Mouse (Mus musculus) thymus, adult 2 months (tissue): Measurements from ENCODE around the gene Slc6a17. TPM values are rescaled to one million over a fixed set of nuclear protein-coding genes. Genes with fewer than 3 reads are reported as not detected.
A peak's percentile ranks its signal among the peaks of the same experiment; 100 is the strongest.

Experiments used
- DNase-seq: peaks from one replicate; pipeline ENCODE4 v3.0.0; 2021
- H3K27ac ChIP-seq: fragments of 200-500 bp; 2 replicates; pipeline ENCODE4 v1.5.1; 2012; ENCODE audit warnings: low read length, control low read depth; ENCODE audit not compliant: control insufficient read depth, insufficient read depth
- H3K27me3 ChIP-seq: fragments of 200-500 bp; 2 replicates; pipeline ENCODE4 v1.6.1; 2012; ENCODE audit warnings: mild to moderate bottlenecking, low read length, moderate library complexity, mixed read lengths; ENCODE audit not compliant: control insufficient read depth, insufficient read depth
- H3K36me3 ChIP-seq: fragments of 200-500 bp; 2 replicates; pipeline ENCODE4 v1.6.1; 2012; ENCODE audit warnings: mild to moderate bottlenecking, low read length, moderate library complexity; ENCODE audit not compliant: control insufficient read depth, insufficient read depth
- H3K4me1 ChIP-seq: fragments of 200-500 bp; replicated peaks from 2 replicates; pipeline ENCODE4 v1.6.1; 2012; ENCODE audit warnings: low read length; ENCODE audit not compliant: control insufficient read depth, insufficient read depth
- H3K4me3 ChIP-seq: fragments of 200-500 bp; 2 replicates; pipeline ENCODE4 v1.5.1; 2012; ENCODE audit warnings: mild to moderate bottlenecking, low read length, control low read depth, moderate library complexity; ENCODE audit not compliant: control insufficient read depth, insufficient read depth
- CTCF ChIP-seq: fragments of 200-500 bp; IDR thresholded peaks from 2 replicates; pipeline ENCODE4 v1.5.1; 2012; ENCODE audit warnings: mild to moderate bottlenecking, control low read depth, low read length, moderate library complexity, borderline replicate concordance; ENCODE audit not compliant: control insufficient read depth, poor library complexity, insufficient read depth; ENCODE audit errors: extremely low read depth
- POLR2A ChIP-seq: fragments of 200-500 bp; IDR thresholded peaks from 2 replicates; pipeline ENCODE4 v1.6.1; 2012; ENCODE audit warnings: mild to moderate bottlenecking, low read length, control low read depth, moderate library complexity; ENCODE audit not compliant: control insufficient read depth, poor library complexity, insufficient read depth; ENCODE audit errors: extremely low read depth
- WGBS: fragments of 180-500 bp; shearing (Covaris S2); methylation state at CpG from one replicate; pipeline ENCODE4 v1.1.7; 2018; 5-methylcytosine and 5-hydroxymethylcytosine counted together
- polyA plus RNA-seq: library from polyadenylated mRNA; depleted of rRNA; stranded (reverse); fragments of >200 nt; gene quantifications from 2 replicates; pipeline ENCODE4 v1.2.3, GENCODE M21; 2012; rRNA removed

The Slc6a17 gene
- polyA plus RNA-seq = 0.46 and 0.53 TPM in 2 replicates

DNA sequence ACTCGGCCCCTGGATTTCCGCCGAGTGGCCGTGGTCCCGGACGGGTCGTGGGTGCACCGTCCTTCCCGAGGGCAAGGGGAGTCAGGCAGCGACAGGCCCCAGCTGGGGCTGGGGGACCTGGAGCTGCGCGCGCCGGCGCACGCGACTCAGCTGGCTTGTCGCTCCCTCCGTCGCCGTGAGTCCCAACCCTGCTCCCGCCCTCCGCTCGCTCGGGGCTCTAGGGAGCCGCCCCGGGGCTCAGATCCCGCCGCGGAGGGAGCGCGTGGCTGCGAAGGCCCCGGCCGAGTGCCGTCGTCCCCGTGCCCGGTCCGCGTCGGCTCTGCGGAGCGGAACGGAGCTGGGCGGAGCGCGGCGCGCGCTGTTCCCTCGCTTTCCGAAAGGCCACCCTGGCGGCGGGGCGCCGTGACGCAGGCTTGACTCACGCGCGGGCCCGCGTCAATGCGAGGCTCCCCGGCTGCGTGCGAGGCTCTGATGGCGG is at the start of gene Slc6a17:
Gene Slc6a17 (minus strand): TSS at position 388 of the 478 bp plus-strand sequence.
- DNase-seq = no peak
- H3K4me3 ChIP-seq = no peak within 1 kb of the TSS
- no peaks in the 10 kb centered on the region for H3K36me3 ChIP-seq
- WGBS = 1% methylated on average over 68 of the region's 68 CpGs
- no peaks in the 10 kb centered on the region for H3K4me1 ChIP-seq
- TF ChIP-seq POLR2A (no peak), CTCF (no peak)
- no peak within 1 kb of the TSS for H3K27ac ChIP-seq
- peaks cover 10% of the 10 kb centered on the region; the same call in 1 of the 2 replicates for H3K27me3 ChIP-seq

DNA sequence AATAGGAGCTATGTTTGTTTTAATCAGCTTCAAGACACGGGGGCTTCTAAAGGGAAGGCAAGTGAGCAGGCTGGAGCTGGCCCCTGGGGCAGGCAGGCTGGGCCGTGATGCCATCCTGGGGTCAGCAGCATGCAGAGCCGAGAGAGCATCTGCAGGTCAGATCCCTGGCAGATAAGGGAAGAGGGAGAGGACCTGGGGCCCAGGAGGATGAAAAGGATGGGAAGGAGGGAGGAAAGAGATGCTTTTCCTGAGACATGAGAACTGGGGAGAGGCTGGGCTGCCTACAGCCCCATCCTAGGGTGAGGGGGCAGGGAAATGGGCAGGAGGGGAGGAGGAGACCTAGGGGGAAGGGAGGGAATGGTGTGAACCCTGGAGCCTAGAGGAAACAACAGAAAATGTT is 47.5 kb upstream of the Slc6a17 start:
- no peaks in the 10 kb centered on the region for H3K4me1 ChIP-seq
- 77% methylated on average over 3 of the region's 3 CpGs for WGBS
- TF ChIP-seq CTCF (no peak), POLR2A (no peak)
- no peaks in the 10 kb centered on the region for H3K36me3 ChIP-seq
- no peaks in the 10 kb centered on the region for H3K27me3 ChIP-seq
- no peak overlapping the region for H3K4me3 ChIP-seq
- DNase-seq = no peak
- no peak overlapping the region for H3K27ac ChIP-seq

DNA sequence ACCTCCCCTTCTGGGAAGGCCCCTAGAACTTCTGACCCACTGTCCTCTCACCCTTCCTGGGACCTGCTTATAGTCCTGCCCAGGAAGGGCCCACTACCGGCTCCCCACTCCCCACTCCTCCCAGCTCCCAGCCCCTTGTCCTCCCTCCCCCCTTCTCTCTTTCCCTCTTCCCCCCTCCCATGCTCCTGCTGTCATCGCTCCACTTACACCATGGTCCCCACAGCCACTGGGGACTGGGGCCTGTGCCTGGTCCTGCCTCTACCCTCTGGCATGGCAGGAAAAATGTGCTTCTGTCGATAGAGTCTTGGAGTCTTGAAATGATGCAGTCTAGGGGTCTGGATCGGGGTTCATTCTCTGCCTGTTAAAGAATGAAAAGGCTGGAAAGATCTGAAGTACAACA is 46.1 kb upstream of the Slc6a17 start:
- TF ChIP-seq POLR2A (no peak), CTCF (no peak)
- H3K27me3 ChIP-seq = no peaks in the 10 kb centered on the region
- DNase-seq = no peak
- H3K4me3 ChIP-seq = no peak overlapping the region
- WGBS = 82% methylated on average over 4 of the region's 4 CpGs
- no peaks in the 10 kb centered on the region for H3K36me3 ChIP-seq
- H3K27ac ChIP-seq = no peak overlapping the region
- H3K4me1 ChIP-seq = no peaks in the 10 kb centered on the region

DNA sequence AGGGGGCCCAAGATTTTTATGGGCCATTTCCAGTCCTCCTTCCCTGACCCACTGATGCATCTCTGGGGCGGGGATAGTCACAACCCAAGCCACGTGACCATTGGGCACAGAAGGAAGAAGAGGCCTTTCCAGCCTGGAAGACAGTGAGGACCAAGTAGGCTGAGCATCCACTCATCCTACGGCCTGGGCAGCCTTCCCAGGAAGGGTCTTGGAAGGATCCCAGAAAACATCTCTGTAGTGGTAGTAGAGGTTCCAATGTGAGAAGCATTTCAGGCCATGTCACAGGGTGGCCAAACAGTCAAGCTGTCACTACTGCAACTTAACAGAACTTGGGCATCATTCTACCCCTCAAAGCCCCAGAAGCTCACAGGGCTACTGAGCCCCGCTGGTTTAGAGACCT is 44.8 kb upstream of the Slc6a17 start:
- H3K4me1 ChIP-seq = no peaks in the 10 kb centered on the region
- no peak for DNase-seq
- no peak overlapping the region for H3K27ac ChIP-seq
- H3K4me3 ChIP-seq = no peak overlapping the region
- 82% methylated on average over 4 of the region's 4 CpGs for WGBS
- H3K27me3 ChIP-seq = no peaks in the 10 kb centered on the region
- no peaks in the 10 kb centered on the region for H3K36me3 ChIP-seq
- TF ChIP-seq CTCF (no peak), POLR2A (no peak)

DNA sequence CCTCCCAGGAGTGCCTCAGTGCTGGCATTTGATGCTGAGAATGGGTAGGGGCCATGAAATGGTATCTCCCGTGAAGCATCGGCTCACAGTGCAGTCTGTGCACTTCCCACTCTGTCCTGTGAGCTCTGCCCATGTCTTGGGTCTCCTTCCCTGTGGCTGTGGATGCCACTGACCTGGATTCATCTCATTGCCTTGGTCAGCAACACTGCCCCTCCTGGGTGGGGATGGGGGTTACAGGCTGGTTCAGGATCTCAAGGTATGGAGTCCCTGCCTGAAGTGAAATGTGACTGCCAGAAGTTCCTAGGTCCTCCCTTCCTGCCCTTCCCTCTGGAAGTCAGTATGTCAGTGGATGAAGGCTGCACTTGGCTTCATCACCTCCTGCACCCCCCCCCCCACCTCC is 44.3 kb upstream of the Slc6a17 start:
- WGBS = 92% methylated on average over 2 of the region's 2 CpGs
- H3K36me3 ChIP-seq = no peaks in the 10 kb centered on the region
- H3K4me1 ChIP-seq = no peaks in the 10 kb centered on the region
- no peaks in the 10 kb centered on the region for H3K27me3 ChIP-seq
- H3K27ac ChIP-seq = no peak overlapping the region
- H3K4me3 ChIP-seq = no peak overlapping the region
- no peak for DNase-seq
- no peak for TF ChIP-seq POLR2A
- no peak for TF ChIP-seq CTCF

GRCm38 (mm10) chr3:107559183-107559582 is 41.4 kb upstream of the Slc6a17 start:
- no peaks in the 10 kb centered on the region for H3K27me3 ChIP-seq
- H3K36me3 ChIP-seq = no peaks in the 10 kb centered on the region
- TF ChIP-seq CTCF = peak; percentile 62; the same call in 1 of the 2 replicates
- TF ChIP-seq POLR2A = no peak
- DNase-seq = peak; percentile 29
- H3K4me3 ChIP-seq = no peak overlapping the region
- 19% methylated on average over 3 of the region's 3 CpGs for WGBS
- H3K27ac ChIP-seq = no peak overlapping the region
- no peaks in the 10 kb centered on the region for H3K4me1 ChIP-seq

DNA sequence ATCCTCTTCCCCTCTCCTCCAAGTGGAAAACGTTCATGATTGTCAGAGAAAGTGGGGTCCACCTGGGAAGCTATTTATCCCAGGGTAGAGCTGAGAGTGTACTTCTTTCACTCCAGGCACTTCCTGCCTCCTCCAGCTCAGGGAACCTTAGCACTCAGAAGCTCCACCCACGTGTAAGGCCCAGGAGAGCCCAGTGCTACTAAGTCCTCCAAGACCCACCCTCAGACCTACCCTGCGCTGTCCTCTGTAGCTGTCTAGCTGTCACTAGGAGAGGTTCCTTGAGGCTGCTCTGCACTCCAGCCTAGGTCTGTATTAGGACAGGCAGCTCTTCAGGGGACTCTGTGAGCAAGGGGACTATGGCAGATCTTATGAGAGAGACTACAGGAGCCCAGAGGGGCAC is 40.9 kb upstream of the Slc6a17 start:
- no peak overlapping the region for H3K4me3 ChIP-seq
- 71% methylated on average over 3 of the region's 3 CpGs for WGBS
- H3K27ac ChIP-seq = no peak overlapping the region
- H3K4me1 ChIP-seq = no peaks in the 10 kb centered on the region
- H3K36me3 ChIP-seq = no peaks in the 10 kb centered on the region
- no peak for DNase-seq
- no peaks in the 10 kb centered on the region for H3K27me3 ChIP-seq
- TF ChIP-seq CTCF (no peak), POLR2A (no peak)
